Mouse (Mus musculus) hindbrain, embryonic 16.5 days (tissue): ENCODE data around the gene Gapvd1. TPM values are rescaled to one million over a fixed set of nuclear protein-coding genes. Genes with fewer than 3 reads are reported as not detected.
"Not testable (repeated sequence)": the region's sequence is repeated elsewhere in the genome, so short reads cannot be mapped to it uniquely, and the experiment has no call there.

Experiments
- ATAC-seq: fragments of 200-750 bp; cut with Nextera tagmentation; 2 replicates; pipeline ENCODE4 v1.8.0; 2017; ENCODE audit warnings: moderate TSS enrichment, moderate library complexity
- H3K27ac ChIP-seq: fragments of 300-500 bp; sonication (generic); 2 replicates; pipeline ENCODE4 v1.5.1; 2014; ENCODE audit warnings: low read depth, mild to moderate bottlenecking, control low read depth, low read length, moderate library complexity
- H3K27me3 ChIP-seq: fragments of 300-500 bp; sonication (generic); replicated peaks from 2 replicates; pipeline ENCODE4 v1.6.1; 2014; ENCODE audit warnings: low read length; ENCODE audit not compliant: control insufficient read depth, insufficient read depth
- H3K36me3 ChIP-seq: fragments of 300-500 bp; sonication (generic); 2 replicates; pipeline ENCODE4 v1.6.1; 2014; ENCODE audit warnings: mild to moderate bottlenecking, low read length, moderate library complexity, mixed read lengths; ENCODE audit not compliant: control insufficient read depth, insufficient read depth
- H3K4me1 ChIP-seq: fragments of 300-500 bp; sonication (generic); 2 replicates; pipeline ENCODE4 v1.6.1; 2014; ENCODE audit warnings: low read depth, low read length; ENCODE audit not compliant: control insufficient read depth, insufficient read depth
- H3K4me2 ChIP-seq: fragments of 300-500 bp; sonication (generic); 2 replicates; pipeline ENCODE4 v1.6.1; 2014; ENCODE audit warnings: mild to moderate bottlenecking, low read length, control low read depth, moderate library complexity
- H3K4me3 ChIP-seq: fragments of 300-500 bp; sonication (generic); 2 replicates; pipeline ENCODE4 v1.5.1; 2014; ENCODE audit warnings: mild to moderate bottlenecking, low read length, control low read depth, moderate library complexity
- H3K9ac ChIP-seq: fragments of 300-500 bp; sonication (generic); 2 replicates; pipeline ENCODE4 v1.6.1; 2014; ENCODE audit warnings: low read depth, mild to moderate bottlenecking, control low read depth, low read length, moderate library complexity
- H3K9me3 ChIP-seq: fragments of 300-500 bp; sonication (generic); 2 replicates; pipeline ENCODE4 v1.6.1; 2014; ENCODE audit warnings: mild to moderate bottlenecking, low read length, moderate library complexity; ENCODE audit not compliant: control insufficient read depth
- WGBS: fragments of 180-500 bp; shearing (Covaris S2); extraction: QIAGEN DNeasy Blood & Tissue Kit; methylation state at CpG from one replicate; pipeline ENCODE4 v1.1.7; 2014; 5-methylcytosine and 5-hydroxymethylcytosine counted together
- polyA plus RNA-seq: library from polyadenylated mRNA; unstranded; fragments of >200 nt; fragmentation: Nextera tagmentation; extraction: Ambion mirVana; gene quantifications from 2 replicates; pipeline ENCODE4 v1.2.1, GENCODE M21; 2015

Gene Gapvd1
- polyA plus RNA-seq, 1 experiment from 2014 or later: 108 TPM

DNA sequence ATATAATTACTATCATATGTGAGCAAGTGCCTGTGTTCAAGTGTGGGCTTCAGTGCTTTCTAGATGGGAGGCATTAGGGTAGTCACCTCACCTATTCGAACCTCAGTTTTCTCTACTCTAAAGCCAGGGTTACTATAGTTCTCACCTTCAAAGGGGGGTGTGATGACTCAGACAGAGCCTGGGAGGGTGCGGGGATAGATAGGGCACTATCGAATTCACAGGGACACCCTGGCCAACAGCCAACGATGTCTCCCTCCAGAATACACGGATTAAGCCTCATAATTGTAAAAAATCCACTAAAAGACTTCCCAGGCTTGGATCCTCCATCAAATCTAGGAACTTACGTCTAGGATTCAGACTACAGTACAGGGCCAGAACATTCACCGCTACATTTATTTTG is 40.4 kb upstream of the Gapvd1 start:
- H3K9me3 ChIP-seq: no peaks in the 10 kb centered on the region
- H3K4me1 ChIP-seq: peaks cover 5% of the 10 kb centered on the region
- H3K4me2 ChIP-seq: no peak overlapping the region
- WGBS: 93% methylated on average over 7 of the region's 7 CpGs
- H3K27ac ChIP-seq: no peak overlapping the region
- no peak overlapping the region for H3K4me3 ChIP-seq
- H3K27me3 ChIP-seq: no peaks in the 10 kb centered on the region
- no peak overlapping the region for H3K9ac ChIP-seq
- H3K36me3 ChIP-seq: no peaks in the 10 kb centered on the region
- ATAC-seq: no peak

DNA sequence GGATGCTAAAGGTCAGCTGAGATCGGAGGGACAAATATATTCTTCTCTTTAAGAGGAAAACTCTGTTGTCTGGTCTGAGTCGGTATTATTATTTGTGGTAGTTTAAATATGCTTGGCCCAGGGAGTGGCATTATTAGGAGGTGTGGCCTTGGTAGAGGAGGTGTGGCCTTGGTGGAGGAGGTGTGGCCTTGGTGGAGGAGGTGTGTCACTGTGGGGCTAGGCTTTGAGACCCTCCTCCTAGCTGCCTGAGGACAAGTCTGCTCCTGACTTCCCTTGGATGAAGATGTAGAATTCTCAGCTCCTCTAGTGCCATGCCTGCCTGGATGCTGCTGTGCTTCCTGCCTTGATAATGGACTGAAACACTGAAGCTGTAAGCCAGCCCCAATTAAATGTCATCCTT is 39.5 kb upstream of the Gapvd1 start:
- WGBS: 92% methylated on average over 2 of the region's 2 CpGs
- no peak overlapping the region for H3K27ac ChIP-seq
- H3K36me3 ChIP-seq: no peaks in the 10 kb centered on the region
- no peak overlapping the region for H3K4me3 ChIP-seq
- H3K4me2 ChIP-seq: no peak overlapping the region
- peaks cover 5% of the 10 kb centered on the region for H3K4me1 ChIP-seq
- H3K27me3 ChIP-seq: no peaks in the 10 kb centered on the region
- H3K9me3 ChIP-seq: no peaks in the 10 kb centered on the region
- ATAC-seq: no peak
- no peak overlapping the region for H3K9ac ChIP-seq

DNA sequence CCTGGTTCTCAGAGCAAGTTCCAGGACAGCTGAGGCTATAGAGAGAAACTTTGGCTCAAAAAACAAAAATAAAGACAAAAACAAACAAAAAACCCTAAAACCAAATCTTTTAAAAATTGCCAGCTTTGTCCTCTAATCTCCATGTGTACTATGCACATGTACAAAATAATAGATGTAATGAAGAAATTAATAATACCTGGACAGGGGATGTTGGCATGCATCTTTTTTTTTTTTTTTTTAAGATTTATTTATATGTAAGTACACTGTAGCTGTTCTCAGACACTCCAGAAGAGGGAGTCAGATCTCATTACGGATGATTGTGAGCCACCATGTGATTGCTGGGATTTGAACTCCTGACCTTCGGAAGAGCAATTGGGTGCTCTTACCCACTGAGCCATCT is 37.5 kb upstream of the Gapvd1 start:
- WGBS: 91% methylated on average over 2 of the region's 2 CpGs
- not testable (repeated sequence) for H3K36me3 ChIP-seq, H3K27ac ChIP-seq, H3K9me3 ChIP-seq, H3K9ac ChIP-seq, H3K4me2 ChIP-seq, H3K27me3 ChIP-seq, ATAC-seq, H3K4me1 ChIP-seq, H3K4me3 ChIP-seq

DNA sequence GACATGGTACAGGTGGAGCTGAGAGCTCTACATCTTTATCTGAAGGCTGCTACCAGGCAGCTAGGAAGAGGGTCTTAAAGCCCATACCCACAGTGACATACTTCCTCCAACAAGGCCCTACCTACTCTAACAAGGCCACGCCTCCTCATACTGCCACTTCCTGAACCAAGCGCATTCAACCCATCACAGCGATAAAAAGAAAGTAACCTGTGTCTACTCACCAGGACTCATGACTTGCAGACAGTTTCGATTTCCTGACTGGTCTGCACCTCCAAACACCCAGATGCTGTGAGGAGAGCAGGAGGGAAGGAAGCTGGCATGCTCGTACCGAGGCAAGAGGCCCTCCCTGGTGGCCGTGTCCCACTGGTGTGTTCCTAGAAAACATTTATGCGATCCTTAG is 35.2 kb upstream of the Gapvd1 start:
- Histone ChIP-seq H3K4me2 (no peak overlapping the region), H3K9me3 (no peaks in the 10 kb centered on the region), H3K27ac (no peak overlapping the region), H3K36me3 (no peaks in the 10 kb centered on the region), H3K4me3 (no peak overlapping the region), H3K9ac (no peak overlapping the region), H3K27me3 (no peaks in the 10 kb centered on the region), H3K4me1 (no peaks in the 10 kb centered on the region)
- WGBS: 94% methylated on average over 8 of the region's 8 CpGs
- ATAC-seq: no peak

DNA sequence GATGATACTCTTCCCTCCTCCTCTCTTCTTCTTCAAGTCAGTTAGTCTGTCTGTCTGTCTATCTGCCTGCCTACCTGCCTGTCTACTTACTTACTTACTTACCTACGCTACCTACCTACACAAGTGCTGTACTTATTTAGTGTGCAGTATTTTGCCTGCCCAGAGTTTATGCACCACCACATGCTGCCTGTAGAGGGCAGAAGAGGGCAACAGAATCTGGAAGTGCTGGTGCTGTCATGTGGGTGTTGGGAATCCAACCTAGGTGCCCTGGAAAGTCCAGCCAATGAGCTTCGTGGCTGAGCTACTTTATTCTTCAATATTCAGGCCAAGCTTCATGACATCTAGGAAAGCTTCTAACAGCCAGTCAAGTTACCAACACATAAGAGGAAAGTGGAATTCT is 29.1 kb upstream of the Gapvd1 start:
- H3K4me3 ChIP-seq: no peak overlapping the region
- H3K4me1 ChIP-seq: no peaks in the 10 kb centered on the region
- no peak overlapping the region for H3K27ac ChIP-seq
- no peak overlapping the region for H3K9ac ChIP-seq
- H3K9me3 ChIP-seq: no peaks in the 10 kb centered on the region
- no peak overlapping the region for H3K4me2 ChIP-seq
- no peaks in the 10 kb centered on the region for H3K27me3 ChIP-seq
- ATAC-seq: no peak
- WGBS: 72% methylated on average over 2 of the region's 2 CpGs
- peaks cover 16% of the 10 kb centered on the region for H3K36me3 ChIP-seq

DNA sequence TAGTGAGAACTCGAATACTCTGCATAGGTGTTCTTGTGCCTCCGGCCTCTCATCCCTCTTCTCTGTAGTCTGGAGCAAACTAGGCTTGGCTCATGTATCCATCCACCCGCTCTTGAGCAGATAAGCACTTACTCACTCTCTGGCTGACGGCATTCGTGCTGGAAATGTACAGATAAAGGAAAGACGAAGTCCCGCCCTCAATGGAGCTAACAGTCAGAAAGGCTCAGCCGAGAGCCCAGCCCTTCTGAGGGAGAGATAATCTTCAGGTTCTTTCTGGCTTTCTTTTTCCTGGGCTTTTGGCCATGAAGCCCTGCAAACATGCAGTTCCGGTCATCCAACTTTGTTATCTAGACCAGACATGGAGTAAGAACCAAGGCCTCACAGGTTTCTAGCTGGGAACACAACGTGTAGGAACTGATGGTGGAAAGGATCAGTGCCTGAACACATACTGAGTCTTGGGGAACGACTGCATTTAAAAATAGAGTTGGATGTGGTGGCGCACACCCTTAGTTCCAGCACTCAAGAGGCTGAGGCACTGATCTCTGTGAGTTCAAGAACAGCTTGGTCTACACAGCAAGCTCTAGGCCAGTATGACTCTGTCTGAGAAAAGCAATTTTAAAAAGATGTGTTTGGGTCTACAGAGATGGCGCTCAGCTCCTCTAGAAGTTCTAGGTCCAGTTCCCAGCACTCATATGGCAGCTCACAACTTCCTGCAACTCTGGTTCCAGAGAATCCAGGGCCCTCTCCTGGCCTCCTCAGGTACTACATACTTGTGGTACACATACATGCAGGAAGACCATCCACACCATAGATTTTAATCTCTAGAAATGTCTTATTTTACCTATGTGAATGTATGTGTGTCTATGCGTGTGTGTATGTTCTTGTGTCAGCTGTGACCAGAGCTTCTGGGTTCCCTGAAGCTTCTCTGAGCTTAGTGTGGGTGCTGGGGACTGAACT is 28.3 kb upstream of the Gapvd1 start:
- no peaks in the 10 kb centered on the region for H3K9me3 ChIP-seq
- no peaks in the 10 kb centered on the region for H3K27me3 ChIP-seq
- no peak overlapping the region for H3K4me2 ChIP-seq
- no peaks in the 10 kb centered on the region for H3K4me1 ChIP-seq
- peaks cover 18% of the 10 kb centered on the region for H3K36me3 ChIP-seq
- no peak overlapping the region for H3K27ac ChIP-seq
- ATAC-seq: no peak
- H3K4me3 ChIP-seq: no peak overlapping the region
- 96% methylated on average over 14 of the region's 14 CpGs for WGBS
- no peak overlapping the region for H3K9ac ChIP-seq

DNA sequence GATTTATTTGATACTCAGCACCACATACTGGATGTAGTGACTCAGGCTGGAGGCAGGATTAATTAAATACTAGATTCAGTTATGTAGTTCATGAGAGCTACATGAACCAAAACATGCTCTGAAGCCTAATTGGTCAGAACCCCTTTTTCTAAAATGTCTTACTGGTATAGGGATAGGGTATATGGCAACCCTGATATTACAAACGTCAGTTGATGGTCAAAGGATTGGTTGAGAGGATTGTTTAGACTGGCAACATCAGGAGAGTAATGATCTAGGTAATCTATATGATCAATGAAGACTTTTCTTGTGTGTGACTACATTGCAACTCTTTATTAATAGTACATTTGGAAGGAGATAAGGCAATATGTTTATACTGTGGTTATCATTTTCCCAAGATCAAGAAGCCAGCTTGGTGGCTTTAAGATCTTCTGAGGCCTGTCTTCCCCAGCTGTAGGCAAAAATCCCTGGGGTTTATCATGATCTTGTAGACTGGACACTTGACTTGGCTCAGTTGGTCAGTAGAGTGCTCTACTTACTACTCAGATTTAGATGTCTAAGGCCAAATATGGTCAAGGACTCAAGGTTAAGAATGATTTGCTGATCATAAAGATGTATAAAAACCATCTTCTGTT is 22.3 kb upstream of the Gapvd1 start:
- Histone ChIP-seq H3K27ac (no peak overlapping the region), H3K4me1 (peaks cover 47% of the 10 kb centered on the region), H3K27me3 (no peaks in the 10 kb centered on the region), H3K9ac (no peak overlapping the region), H3K4me3 (no peak overlapping the region), H3K9me3 (no peaks in the 10 kb centered on the region), H3K4me2 (peak overlapping the region; percentile 19; the same call in 1 of the 2 replicates), H3K36me3 (peaks cover 41% of the 10 kb centered on the region)
- WGBS: 77% methylated on average over 1 of the region's 1 CpGs
- ATAC-seq: no peak

DNA sequence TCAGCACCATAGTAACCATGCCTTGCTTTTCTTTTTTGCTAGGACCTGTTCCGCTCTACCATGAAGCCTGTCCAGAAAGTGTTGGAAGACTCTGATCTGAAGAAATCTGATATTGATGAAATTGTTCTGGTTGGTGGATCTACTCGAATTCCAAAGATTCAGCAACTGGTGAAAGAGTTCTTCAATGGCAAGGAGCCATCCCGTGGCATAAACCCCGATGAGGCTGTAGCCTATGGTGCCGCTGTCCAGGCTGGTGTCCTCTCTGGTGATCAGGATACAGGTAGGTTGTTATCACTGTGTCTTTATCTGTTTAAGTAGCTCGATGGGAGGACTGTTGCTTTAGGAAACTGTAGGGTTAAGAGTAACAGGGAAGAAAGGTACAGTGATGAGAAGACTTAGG is 19.5 kb upstream of the Gapvd1 start:
- Histone ChIP-seq H3K4me2 (peak overlapping the region; percentile 72), H3K4me3 (no peak overlapping the region), H3K27ac (no peak overlapping the region), H3K9me3 (no peaks in the 10 kb centered on the region), H3K4me1 (peaks cover 51% of the 10 kb centered on the region), H3K9ac (no peak overlapping the region), H3K36me3 (peaks cover 41% of the 10 kb centered on the region), H3K27me3 (no peaks in the 10 kb centered on the region)
- 88% methylated on average over 6 of the region's 6 CpGs for WGBS
- no peak for ATAC-seq

DNA sequence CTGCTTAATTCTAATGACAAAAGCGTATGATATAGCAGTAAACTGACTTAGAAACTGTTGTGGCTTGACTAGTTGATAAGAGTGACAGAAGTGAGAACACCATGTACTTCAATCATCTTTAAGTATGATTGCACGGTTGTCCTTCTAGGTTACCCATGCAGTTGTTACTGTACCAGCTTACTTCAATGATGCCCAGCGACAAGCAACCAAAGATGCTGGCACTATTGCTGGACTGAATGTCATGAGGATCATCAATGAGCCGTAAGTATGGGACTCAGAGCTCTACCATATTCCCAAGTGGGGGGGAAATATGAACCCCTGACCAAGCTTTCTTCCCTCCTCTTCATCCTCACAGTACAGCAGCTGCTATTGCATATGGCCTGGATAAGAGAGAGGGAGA is 18.6 kb upstream of the Gapvd1 start:
- Histone ChIP-seq H3K4me3 (peak overlapping the region; percentile 61), H3K27me3 (no peaks in the 10 kb centered on the region), H3K4me2 (peak overlapping the region; percentile 72), H3K9ac (no peak overlapping the region), H3K36me3 (peaks cover 38% of the 10 kb centered on the region), H3K9me3 (no peaks in the 10 kb centered on the region), H3K27ac (no peak overlapping the region), H3K4me1 (peaks cover 51% of the 10 kb centered on the region)
- no peak for ATAC-seq
- WGBS: 92% methylated on average over 4 of the region's 4 CpGs
